15 mouse cellular contexts compared by ENCODE assay signal in the genomic region with DNA sequence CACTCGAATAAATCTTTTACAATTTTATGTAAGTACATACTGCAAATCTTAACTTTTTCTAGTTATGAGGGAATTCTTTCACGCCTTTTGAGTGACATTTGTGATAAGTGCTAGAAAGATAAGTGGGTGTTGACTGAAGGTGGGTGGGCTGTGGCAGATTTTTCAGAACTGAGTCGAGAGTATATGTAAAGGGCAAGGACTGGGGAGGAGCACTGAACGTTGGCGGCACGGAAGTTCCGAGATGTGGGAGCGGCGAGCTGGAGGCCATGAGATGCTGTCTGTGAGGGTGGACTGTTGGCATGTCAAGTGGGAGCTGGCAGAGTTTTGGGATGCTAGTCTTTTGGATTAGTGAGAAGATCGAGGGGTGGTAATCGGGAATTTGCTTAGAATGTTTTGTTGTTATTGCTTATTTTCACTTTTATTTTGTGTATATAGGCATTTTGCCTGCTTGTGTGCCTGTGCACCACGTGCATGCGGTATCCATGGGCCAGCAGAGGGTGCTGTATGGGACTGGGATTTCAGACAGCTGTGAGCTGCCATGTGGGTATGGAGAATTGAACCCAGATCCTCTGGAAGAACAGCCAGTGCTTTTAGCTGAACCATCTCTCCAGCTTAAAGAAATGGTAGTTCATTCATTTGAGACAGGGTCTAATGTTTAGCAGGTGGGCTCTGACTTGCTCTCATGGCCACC. TPM values are rescaled to one million over a fixed set of nuclear protein-coding genes. Genes with fewer than 3 reads are reported as not detected.
A peak's percentile ranks its signal among the peaks of the same experiment; 100 is the strongest.
DNase-seq lines count a peak whose midpoint lies in the region; TF ChIP-seq lines count a peak whose summit lies in the region.
"Had no signal": no experiment of that assay in that cellular context is flagged by ENCODE, and none has a peak within 500 bp of the region (broad histone marks: within the 10 kb centered on the region; RNA-seq: fewer than 3 reads in every experiment).

No protein-coding gene starts in this region.

- peak; percentile 31 to 48 for DNase-seq in left cerebral cortex, adult 2 months (ENCODE audit: extremely low spot score in 1 of 2, low spot score in 2 of 2)
- no peak for DNase-seq in left cerebral cortex, adult 11 months (ENCODE audit: low spot score)
- DNase-seq in right cerebral cortex, adult 18-20 months, result peak; percentile 55
- no peak for DNase-seq in right cerebral cortex, postnatal 4 days
- peak; percentile 36 for DNase-seq in ZHBTc4 (ENCODE audit: low read depth, low spot score)
- DNase-seq in telencephalon, adult 2 months (ENCODE audit: low read depth, low spot score), result peak; percentile 45
- no peak for DNase-seq in adrenal gland, adult 2 months
- DNase-seq: adrenal gland, postnatal 14 days; cerebellum, adult 2 months; gastrocnemius, postnatal 10 days; lung, postnatal 14 days had no signal

- intact Hi-C loops in left cerebral cortex, adult 2 months (cut with DNase I), result no loop called here

- no peak overlapping the region; the same call in 1 of the 2 replicates for H3K27ac ChIP-seq in left cerebral cortex, adult 2 months
- H3K27ac ChIP-seq: embryonic facial prominence, embryonic 12.5 days; forebrain, embryonic 15.5 days; hindbrain, embryonic 14.5 days; neural tube, embryonic 12.5 days had no signal

- H3K4me3 ChIP-seq in left cerebral cortex, adult 2 months, result no peak overlapping the region
- H3K4me3 ChIP-seq: embryonic facial prominence, embryonic 12.5 days; forebrain, embryonic 15.5 days; neural tube, embryonic 12.5 days had no signal

- no peak; the same call in 1 of the 2 replicates for TF ChIP-seq CTCF in left cerebral cortex, adult 2 months (IDR thresholded peaks at IDR 0.05)

RNA-seq across cellular contexts. Expression of gene Nup35, which starts 15.4 kb away (rescaled TPM):
- 10 to 100 TPM; 15.2 to 15.7 TPM for total RNA-seq in left cerebral cortex, adult 2 months (2021)
- total RNA-seq in adrenal gland, adult 2 months (2021), result 10 to 100 TPM; 20.3 to 29.8 TPM
- 19.2 and 23.2 TPM in 2 replicates for polyA plus RNA-seq in adrenal gland, adult 2 months (2012; rRNA removed)

RNA-seq across cellular contexts. Expression of gene Dusp19, which starts 15.6 kb away (rescaled TPM):
- 10 to 100 TPM; 22.3 to 25.9 TPM for total RNA-seq in left cerebral cortex, adult 2 months (2021)
- total RNA-seq in adrenal gland, adult 2 months (2021), result 10 to 100 TPM; 16.0 to 19.3 TPM
- 2.5 and 3.4 TPM in 2 replicates for polyA plus RNA-seq in adrenal gland, adult 2 months (2012; rRNA removed)

RNA-seq across cellular contexts. Expression of gene Nckap1, which starts 51.3 kb away (rescaled TPM):
- 100 to 1,000 TPM; 390 to 416 TPM for total RNA-seq in left cerebral cortex, adult 2 months (2021)
- total RNA-seq in adrenal gland, adult 2 months (2021), result 100 to 1,000 TPM; 133 to 162 TPM
- polyA plus RNA-seq in adrenal gland, adult 2 months (2012; rRNA removed), result 13.5 and 18.4 TPM in 2 replicates

Comparison
In these comparisons a context has a peak if more than half of its experiments do, and no peak if none do; other contexts are left out.
1. DNase-seq: peak in left cerebral cortex, adult 2 months (2 of 2), right cerebral cortex, adult 18-20 months (single experiment), ZHBTc4 (single experiment) and telencephalon, adult 2 months (single experiment); none in left cerebral cortex, adult 11 months (single experiment), right cerebral cortex, postnatal 4 days (single experiment) and adrenal gland, adult 2 months (single experiment).